Mouse (Mus musculus) liver, embryonic 16.5 days (tissue): ENCODE data around the gene 4930415O20Rik. TPM values are rescaled to one million over a fixed set of nuclear protein-coding genes. Genes with fewer than 3 reads are reported as not detected.

Experiments
- ATAC-seq: fragments of 200-750 bp; cut with Nextera tagmentation; 2 replicates; pipeline ENCODE4 v1.8.0; 2017; ENCODE audit warnings: low read depth, mild to moderate bottlenecking, moderate number of reproducible peaks, moderate library complexity
- H3K27ac ChIP-seq: fragments of 300-500 bp; sonication (generic); 2 replicates; pipeline ENCODE4 v1.5.1; 2014; ENCODE audit warnings: mild to moderate bottlenecking, low read length
- H3K27me3 ChIP-seq: fragments of 300-500 bp; sonication (generic); 2 replicates; pipeline ENCODE4 v1.6.1; 2014; ENCODE audit warnings: low read depth, low read length, mixed read lengths; ENCODE audit not compliant: control insufficient read depth, insufficient read depth
- H3K36me3 ChIP-seq: fragments of 300-500 bp; sonication (generic); 2 replicates; pipeline ENCODE4 v1.6.1; 2014; ENCODE audit warnings: mild to moderate bottlenecking; ENCODE audit not compliant: control insufficient read depth, insufficient read depth
- H3K4me1 ChIP-seq: fragments of 300-500 bp; sonication (generic); 2 replicates; pipeline ENCODE4 v1.6.1; 2014; ENCODE audit warnings: low read depth, low read length, mixed read lengths; ENCODE audit not compliant: control insufficient read depth
- H3K4me2 ChIP-seq: fragments of 300-500 bp; sonication (generic); 2 replicates; pipeline ENCODE4 v1.6.1; 2014; ENCODE audit warnings: low read depth, low read length, mixed read lengths
- H3K4me3 ChIP-seq: fragments of 300-500 bp; sonication (generic); 2 replicates; pipeline ENCODE4 v1.5.1; 2014; ENCODE audit warnings: low read depth, mild to moderate bottlenecking, low read length
- H3K9ac ChIP-seq: fragments of 300-500 bp; sonication (generic); 2 replicates; pipeline ENCODE4 v1.6.1; 2014; ENCODE audit warnings: low read depth, low read length
- H3K9me3 ChIP-seq: fragments of 300-500 bp; sonication (generic); replicated peaks from 2 replicates; pipeline ENCODE4 v1.6.1; 2016; ENCODE audit warnings: low read length; ENCODE audit not compliant: control insufficient read depth
- WGBS: fragments of 180-500 bp; shearing (Covaris S2); extraction: QIAGEN DNeasy Blood & Tissue Kit; methylation state at CpG from one replicate; pipeline ENCODE4 v1.1.7; 2014; ENCODE audit not compliant: insufficient replicate concordance; 5-methylcytosine and 5-hydroxymethylcytosine counted together
- polyA plus RNA-seq: library from polyadenylated mRNA; unstranded; fragments of >200 nt; fragmentation: Nextera tagmentation; extraction: Ambion mirVana; gene quantifications from 2 replicates; pipeline ENCODE4 v1.2.1, GENCODE M21; 2015

Gene 4930415O20Rik
- polyA plus RNA-seq, 1 experiment from 2014 or later, result not detected

DNA sequence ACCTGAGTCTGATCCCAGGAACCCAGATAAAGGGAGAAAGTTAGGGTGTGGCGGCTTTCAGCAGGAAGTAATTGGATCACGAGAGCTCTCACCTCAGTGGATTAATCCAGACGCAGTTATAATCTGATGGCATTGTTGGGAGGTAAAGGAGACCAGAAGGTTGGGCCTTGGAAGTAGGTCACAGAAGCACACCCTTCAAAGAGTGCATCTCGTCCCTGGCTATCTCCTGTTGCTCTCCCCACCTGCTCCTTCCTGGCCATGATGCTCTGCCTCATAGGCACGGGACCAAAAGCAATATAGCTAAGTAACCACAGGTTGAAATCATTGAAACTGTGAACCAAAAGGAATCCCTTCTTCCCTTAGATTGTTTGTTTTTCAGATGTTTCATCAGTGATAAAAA, 13.6 kb upstream of the 4930415O20Rik start:
- no peak overlapping the region for H3K27ac ChIP-seq
- H3K9ac ChIP-seq, result no peak overlapping the region
- 86% methylated on average over 5 of the region's 5 CpGs for WGBS
- no peaks in the 10 kb centered on the region; the same call in 1 of the 2 replicates for H3K4me1 ChIP-seq
- no peak overlapping the region for H3K4me2 ChIP-seq
- no peaks in the 10 kb centered on the region for H3K9me3 ChIP-seq
- H3K4me3 ChIP-seq, result no peak overlapping the region
- peaks cover 42% of the 10 kb centered on the region for H3K36me3 ChIP-seq
- no peak for ATAC-seq
- no peaks in the 10 kb centered on the region for H3K27me3 ChIP-seq

DNA sequence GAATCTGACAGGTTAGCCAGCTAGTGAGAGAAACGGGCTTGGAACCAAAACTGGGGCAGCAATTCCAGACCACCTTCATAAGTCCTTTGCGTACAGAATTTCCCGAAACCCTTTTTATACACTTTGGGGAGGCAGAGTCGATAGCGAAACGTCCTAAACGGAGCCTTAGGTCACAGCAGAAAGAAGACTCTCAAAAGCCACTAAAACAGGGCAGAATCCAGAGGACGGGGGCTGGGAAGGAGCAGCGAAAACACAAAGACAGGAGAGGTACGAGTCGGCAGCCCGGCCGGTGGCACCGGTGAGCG, 3.9 kb upstream of the 4930415O20Rik start:
- H3K4me1 ChIP-seq, result peaks cover 31% of the 10 kb centered on the region
- peak overlapping the region; percentile 88 for H3K4me2 ChIP-seq
- H3K27ac ChIP-seq, result peak overlapping the region; percentile 100
- H3K27me3 ChIP-seq, result no peaks in the 10 kb centered on the region
- no peak for ATAC-seq
- H3K9ac ChIP-seq, result peak overlapping the region; percentile 96
- WGBS, result under 1% methylated on average over 15 of the region's 15 CpGs
- H3K36me3 ChIP-seq, result peaks cover 13% of the 10 kb centered on the region
- H3K9me3 ChIP-seq, result no peaks in the 10 kb centered on the region
- peak overlapping the region; percentile 99 for H3K4me3 ChIP-seq

DNA sequence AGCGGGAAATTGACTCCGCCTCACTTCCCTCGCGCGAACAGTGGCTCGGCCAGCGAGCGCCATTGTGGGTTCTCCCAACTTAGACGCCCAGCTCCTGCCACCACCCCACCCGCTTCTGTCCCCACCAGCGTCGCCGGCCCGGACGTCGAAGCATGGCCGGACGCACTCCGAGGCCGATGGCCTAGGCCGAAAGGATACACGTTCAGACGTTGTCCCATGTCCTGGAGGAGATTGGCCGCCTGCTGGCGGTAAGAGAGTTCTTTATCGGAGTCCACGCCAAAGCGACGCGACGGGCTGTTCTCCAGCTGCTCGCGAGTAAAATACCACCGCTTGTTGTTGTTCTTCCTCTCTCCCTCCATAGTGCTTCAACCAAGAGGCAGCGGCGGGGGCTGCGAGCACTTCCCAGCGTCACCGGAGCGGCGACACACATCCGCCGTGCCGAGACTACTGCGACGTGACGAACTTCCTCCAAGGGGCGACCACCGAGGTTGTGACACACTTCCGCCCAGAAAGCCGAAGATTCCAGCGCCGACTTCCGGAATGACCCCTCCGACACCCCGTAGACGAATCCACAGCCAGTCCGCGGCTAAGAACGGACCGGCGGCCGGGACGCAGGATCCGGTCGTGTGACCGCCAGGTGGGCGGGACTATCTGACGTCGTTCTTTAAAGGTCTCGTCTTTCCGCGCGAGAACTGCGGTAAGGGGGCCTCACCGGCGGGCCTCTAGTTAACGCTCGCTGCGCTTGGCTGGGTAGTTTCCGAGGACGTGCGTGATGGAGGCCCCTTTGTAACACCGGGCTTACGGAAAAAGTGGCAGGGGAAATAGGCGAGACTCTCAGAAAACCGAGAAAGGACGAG, 3.3 kb upstream of the 4930415O20Rik start:
- ATAC-seq, result peak; percentile 94
- Histone ChIP-seq H3K4me3 (peak overlapping the region; percentile 99), H3K9me3 (no peaks in the 10 kb centered on the region), H3K4me1 (peaks cover 31% of the 10 kb centered on the region), H3K36me3 (peaks cover 13% of the 10 kb centered on the region), H3K4me2 (peak overlapping the region; percentile 88), H3K9ac (peak overlapping the region; percentile 96), H3K27me3 (no peaks in the 10 kb centered on the region), H3K27ac (peak overlapping the region; percentile 100)
- WGBS, result under 1% methylated on average over 88 of the region's 88 CpGs

DNA sequence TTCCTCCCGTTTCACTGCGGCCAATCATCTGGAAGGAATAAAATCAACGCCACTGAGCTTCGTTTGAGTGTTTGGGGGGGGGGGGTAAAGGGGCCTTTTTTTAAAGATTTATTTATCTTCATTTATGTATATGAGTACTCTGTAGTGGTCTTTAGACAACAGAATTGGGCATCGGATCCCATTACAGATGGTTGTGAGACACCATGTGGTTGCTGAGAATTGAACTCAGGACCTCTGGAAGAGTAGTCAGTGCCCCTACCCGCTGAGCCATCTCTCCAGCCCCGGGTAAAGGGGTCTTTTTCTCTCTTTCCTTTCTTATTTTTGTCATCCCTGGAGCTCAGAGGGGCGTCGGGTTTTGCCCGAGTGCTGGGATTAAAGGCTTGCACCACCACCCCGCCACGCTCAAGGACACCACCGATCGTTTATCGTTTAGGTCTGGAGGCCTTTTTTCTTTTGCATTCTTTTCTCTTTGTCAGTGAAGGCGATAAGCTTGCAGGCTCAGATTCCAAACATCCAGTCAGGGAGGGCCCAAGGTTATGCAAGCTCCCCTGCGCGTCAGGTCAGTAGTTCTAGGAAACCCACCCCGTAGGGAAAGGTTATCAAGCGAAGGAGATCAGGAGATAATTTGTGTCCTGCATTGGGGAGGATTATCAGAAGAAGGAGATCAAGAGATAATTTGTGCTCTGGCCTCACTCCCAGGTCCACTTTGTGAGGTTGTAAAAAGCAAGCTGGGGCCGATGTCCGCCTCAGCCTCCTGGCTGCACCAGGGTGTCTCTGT, 2.4 kb upstream of the 4930415O20Rik start:
- peaks cover 28% of the 10 kb centered on the region for H3K4me1 ChIP-seq
- H3K9me3 ChIP-seq, result no peaks in the 10 kb centered on the region
- peak overlapping the region; percentile 99 for H3K4me3 ChIP-seq
- peak overlapping the region; percentile 67 for H3K4me2 ChIP-seq
- H3K9ac ChIP-seq, result peak overlapping the region; percentile 77
- peaks cover 6% of the 10 kb centered on the region for H3K36me3 ChIP-seq
- 3% methylated on average over 22 of the region's 22 CpGs for WGBS
- peak overlapping the region; percentile 100 for H3K27ac ChIP-seq
- H3K27me3 ChIP-seq, result no peaks in the 10 kb centered on the region
- no peak for ATAC-seq

DNA sequence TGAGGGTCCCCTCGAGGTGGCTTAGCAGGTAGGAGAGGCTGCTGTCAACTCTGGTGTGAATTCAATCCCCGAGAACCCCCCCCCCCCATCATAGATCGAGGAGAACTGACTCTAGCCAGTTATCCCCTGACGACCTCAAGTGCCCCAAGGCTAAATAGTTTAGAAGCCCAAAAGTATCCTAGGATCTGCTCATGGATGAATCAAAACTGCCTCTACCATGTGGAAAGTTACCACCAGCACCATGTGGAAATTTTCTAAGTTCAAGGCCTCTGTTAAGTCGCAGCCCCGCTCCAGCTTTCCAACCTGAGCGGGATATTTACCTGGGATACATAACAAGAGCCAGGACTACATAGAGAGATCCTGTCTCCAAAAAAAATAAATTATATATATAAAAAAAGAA, 1.6 kb upstream of the 4930415O20Rik start:
- Histone ChIP-seq H3K4me3 (peak overlapping the region; percentile 99), H3K36me3 (peaks cover 5% of the 10 kb centered on the region; the same call in 1 of the 2 replicates), H3K4me2 (peak overlapping the region; percentile 67), H3K27me3 (no peaks in the 10 kb centered on the region), H3K9me3 (no peaks in the 10 kb centered on the region), H3K4me1 (peaks cover 28% of the 10 kb centered on the region), H3K9ac (peak overlapping the region; percentile 77), H3K27ac (peak overlapping the region; percentile 100)
- 56% methylated on average over 7 of the region's 7 CpGs for WGBS
- no peak for ATAC-seq

DNA sequence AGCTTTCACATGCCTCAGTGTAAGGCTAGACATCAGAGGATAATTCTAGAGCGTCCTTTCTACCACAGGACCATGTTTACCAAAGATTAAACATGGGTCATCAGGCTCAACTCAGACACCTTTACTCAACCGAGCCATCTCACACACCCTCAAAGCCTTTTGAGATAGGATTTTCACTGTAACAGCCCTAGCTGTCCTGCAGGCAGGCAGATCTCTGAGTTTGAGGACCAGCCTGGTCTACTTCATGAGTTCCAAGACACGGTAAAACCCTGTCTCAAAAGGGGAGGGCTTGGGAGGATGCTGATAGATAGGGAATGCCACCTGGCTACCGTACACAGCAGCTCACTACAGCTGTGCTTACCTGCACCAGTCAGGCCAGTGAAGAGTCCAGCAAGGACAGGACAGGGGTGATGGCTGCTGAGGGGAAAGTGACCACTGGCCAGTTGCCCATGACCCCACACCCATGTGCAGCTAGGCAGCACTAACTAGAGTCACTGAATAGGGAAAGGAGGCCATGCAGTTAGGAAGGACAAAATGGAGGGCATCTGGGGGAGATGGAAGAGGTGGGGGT, 924 bp upstream of the 4930415O20Rik start:
- peaks cover 2% of the 10 kb centered on the region; the same call in 1 of the 2 replicates for H3K36me3 ChIP-seq
- H3K27me3 ChIP-seq, result no peaks in the 10 kb centered on the region
- no peak overlapping the region for H3K27ac ChIP-seq
- no peak overlapping the region for H3K9ac ChIP-seq
- ATAC-seq, result no peak
- no peaks in the 10 kb centered on the region for H3K9me3 ChIP-seq
- WGBS, result 70% methylated on average over 4 of the region's 4 CpGs
- H3K4me1 ChIP-seq, result peaks cover 25% of the 10 kb centered on the region
- no peak overlapping the region for H3K4me2 ChIP-seq
- no peak overlapping the region for H3K4me3 ChIP-seq

DNA sequence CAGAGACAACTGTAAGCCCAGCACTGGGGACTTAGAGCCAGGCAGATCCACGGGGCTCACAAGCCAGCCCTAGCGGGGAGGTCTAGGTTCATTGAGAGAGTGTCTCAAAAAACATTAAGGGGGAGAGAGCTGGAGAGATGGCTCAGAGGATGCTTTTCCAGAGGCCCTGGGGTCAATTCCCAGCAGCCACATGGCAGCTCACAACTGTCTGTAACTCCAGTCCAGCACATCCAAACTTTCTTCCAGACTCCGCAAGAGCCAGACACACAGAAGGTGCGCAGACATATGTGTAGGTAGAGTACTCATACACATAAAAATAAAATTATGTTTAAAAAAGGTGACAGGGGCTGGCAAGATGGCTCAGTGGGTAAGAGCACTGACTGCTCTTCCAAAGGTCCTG, 2.5 kb downstream of the 4930415O20Rik start:
- Histone ChIP-seq H3K9ac (no peak overlapping the region), H3K9me3 (no peaks in the 10 kb centered on the region), H3K27me3 (no peaks in the 10 kb centered on the region), H3K27ac (no peak overlapping the region), H3K4me1 (peaks cover 10% of the 10 kb centered on the region), H3K4me2 (no peak overlapping the region), H3K36me3 (no peaks in the 10 kb centered on the region), H3K4me3 (no peak overlapping the region)
- WGBS, result 70% methylated on average over 4 of the region's 4 CpGs
- ATAC-seq, result no peak

DNA sequence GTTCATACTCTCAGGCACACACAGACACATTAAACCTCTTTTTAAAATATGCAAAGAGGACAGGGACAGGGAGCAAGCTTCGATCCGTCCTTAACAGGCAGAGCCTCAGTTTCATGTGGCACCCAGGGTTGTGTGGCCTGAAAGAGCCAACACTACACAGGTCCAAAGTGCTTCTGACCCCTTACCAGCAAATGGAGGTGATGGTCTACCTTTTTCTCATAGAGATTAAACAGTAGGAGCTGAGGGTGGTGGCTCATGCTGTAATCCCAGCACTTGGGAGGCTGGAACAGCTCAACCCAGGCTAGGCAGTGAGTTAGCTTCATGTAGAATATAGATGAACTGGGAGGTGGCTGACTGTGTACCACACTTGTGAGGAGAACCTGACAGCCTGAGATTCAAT, 8.5 kb downstream of the 4930415O20Rik start:
- Histone ChIP-seq H3K27ac (no peak overlapping the region), H3K9ac (no peak overlapping the region), H3K4me3 (no peak overlapping the region), H3K4me1 (no peaks in the 10 kb centered on the region; the same call in 1 of the 2 replicates), H3K9me3 (no peaks in the 10 kb centered on the region), H3K27me3 (no peaks in the 10 kb centered on the region), H3K4me2 (no peak overlapping the region), H3K36me3 (no peaks in the 10 kb centered on the region)
- 73% methylated on average over 2 of the region's 2 CpGs for WGBS
- no peak for ATAC-seq
